ENCODE assay signal across 22 mouse cellular contexts in genomic region chr8:90685076-90685475, GRCm38 (mm10).
DNase-seq lines count a peak whose midpoint lies in the region; ATAC-seq and TF ChIP-seq lines count a peak whose summit lies in the region.
"Had no signal": no experiment of that assay in that cellular context is flagged by ENCODE, and none has a peak within 500 bp of the region (broad histone marks: within the 10 kb centered on the region; RNA-seq: fewer than 3 reads in every experiment).

No protein-coding gene starts in this region.

- H3K4me2 ChIP-seq in forebrain, postnatal 0 days (ENCODE audit: low read depth): no peak overlapping the region
- H3K4me2 ChIP-seq in hindbrain, embryonic 16.5 days (ENCODE audit: low read length): no peak overlapping the region
- H3K4me2 ChIP-seq: heart, embryonic 11.5 days; hindbrain, embryonic 12.5 days; hindbrain, embryonic 15.5 days had no signal

- peak; percentile 51 for DNase-seq in forebrain, postnatal 0 days
- no peak for DNase-seq in forebrain, embryonic 10.5 days (ENCODE audit: extremely low spot score, low spot score)
- DNase-seq in brain, embryonic 14.5 days (ENCODE audit: low read depth): peak; percentile 50
- DNase-seq in layer of hippocampus, adult 8-10 months (ENCODE audit: low spot score in 2 of 2): peak; percentile 10 to 44
- DNase-seq in layer of hippocampus, postnatal 10 days (ENCODE audit: low spot score in 2 of 2): peak; percentile 8 to 13
- DNase-seq in right cerebral cortex, adult 2 months (ENCODE audit: low spot score in 2 of 2): no peak
- DNase-seq: adrenal gland, postnatal 10 days; adrenal gland, postnatal 36 days; B cell, adult 2 months; cerebellum, adult 11-12 months; cerebellum, adult 9-10 months; cerebellum, postnatal 14 days; gastrocnemius, adult 2 months; gastrocnemius, postnatal 14 days had no signal

- H3K9ac ChIP-seq in forebrain, postnatal 0 days: no peak overlapping the region
- H3K9ac ChIP-seq in hindbrain, embryonic 16.5 days (ENCODE audit: low read depth, low read length): no peak overlapping the region
- H3K9ac ChIP-seq: hindbrain, embryonic 12.5 days; hindbrain, embryonic 15.5 days had no signal

- H3K27ac ChIP-seq in forebrain, postnatal 0 days (ENCODE audit: low read depth, low read length): no peak overlapping the region
- H3K27ac ChIP-seq in forebrain, embryonic 10.5 days: no peak overlapping the region
- H3K27ac ChIP-seq in hindbrain, embryonic 16.5 days (ENCODE audit: low read depth, low read length): no peak overlapping the region
- H3K27ac ChIP-seq: gastrocnemius, adult 2 months; hindbrain, embryonic 12.5 days; hindbrain, embryonic 15.5 days had no signal

- TF ChIP-seq CTCF in forebrain, postnatal 0 days (IDR thresholded peaks at IDR 0.05; ENCODE audit: low read depth): no peak
- no peak for TF ChIP-seq CTCF in brain, embryonic 14.5 days (IDR thresholded peaks at IDR 0.05; ENCODE audit: borderline replicate concordance, extremely low read depth, insufficient read depth, insufficient read length)

- 55% methylated on average over 2 of the region's 2 CpGs for WGBS in forebrain, postnatal 0 days
- 89% methylated on average over 2 of the region's 2 CpGs for WGBS in forebrain, embryonic 10.5 days
- WGBS in hindbrain, embryonic 16.5 days: 84% methylated on average over 2 of the region's 2 CpGs

- H3K4me1 ChIP-seq in forebrain, postnatal 0 days (ENCODE audit: insufficient read depth): peaks cover 5% of the 10 kb centered on the region
- H3K4me1 ChIP-seq in forebrain, embryonic 10.5 days: no peaks in the 10 kb centered on the region
- H3K4me1 ChIP-seq in hindbrain, embryonic 16.5 days (ENCODE audit: control insufficient read depth, insufficient read depth, low read depth, low read length): no peaks in the 10 kb centered on the region
- H3K4me1 ChIP-seq: hindbrain, embryonic 12.5 days; hindbrain, embryonic 15.5 days had no signal

- no peaks in the 10 kb centered on the region for H3K9me3 ChIP-seq in forebrain, postnatal 0 days (ENCODE audit: low read length)
- no peaks in the 10 kb centered on the region; the same call in 1 of the 2 replicates for H3K9me3 ChIP-seq in forebrain, embryonic 10.5 days
- no peaks in the 10 kb centered on the region for H3K9me3 ChIP-seq in hindbrain, embryonic 16.5 days (ENCODE audit: control insufficient read depth, low read length)
- H3K9me3 ChIP-seq: hindbrain, embryonic 12.5 days; hindbrain, embryonic 15.5 days had no signal

- H3K4me3 ChIP-seq in forebrain, postnatal 0 days (ENCODE audit: low read depth, low read length): no peak overlapping the region
- no peak overlapping the region for H3K4me3 ChIP-seq in forebrain, embryonic 10.5 days
- no peak overlapping the region for H3K4me3 ChIP-seq in hindbrain, embryonic 16.5 days (ENCODE audit: low read length)
- H3K4me3 ChIP-seq: gastrocnemius, adult 2 months; hindbrain, embryonic 12.5 days; hindbrain, embryonic 15.5 days had no signal

- no peaks in the 10 kb centered on the region for H3K27me3 ChIP-seq in forebrain, postnatal 0 days (ENCODE audit: insufficient read depth, low read length)
- no peaks in the 10 kb centered on the region for H3K27me3 ChIP-seq in forebrain, embryonic 10.5 days (ENCODE audit: poor library complexity, severe bottlenecking)
- H3K27me3 ChIP-seq in hindbrain, embryonic 16.5 days (replicated peaks; ENCODE audit: control insufficient read depth, insufficient read depth, low read length): no peaks in the 10 kb centered on the region
- H3K27me3 ChIP-seq: hindbrain, embryonic 12.5 days; hindbrain, embryonic 15.5 days had no signal

- TF ChIP-seq POLR2A in brain, embryonic 14.5 days (IDR thresholded peaks at IDR 0.05; ENCODE audit: borderline replicate concordance, extremely low read depth, insufficient read depth, insufficient read length, poor library complexity, severe bottlenecking): no peak

- no peak for ATAC-seq in forebrain, postnatal 0 days
- ATAC-seq in inflammation-experienced regulatory T-cells, adult 6 months: no peak
- ATAC-seq in hindbrain, embryonic 16.5 days: no peak
- ATAC-seq: forebrain, embryonic 16.5 days; Patski had no signal

- no peaks in the 10 kb centered on the region for H3K36me3 ChIP-seq in forebrain, postnatal 0 days (ENCODE audit: insufficient read depth)
- no peaks in the 10 kb centered on the region for H3K36me3 ChIP-seq in forebrain, embryonic 10.5 days (replicated peaks)
- no peaks in the 10 kb centered on the region for H3K36me3 ChIP-seq in hindbrain, embryonic 16.5 days (ENCODE audit: control insufficient read depth, insufficient read depth, low read length)
- H3K36me3 ChIP-seq: G1E; hindbrain, embryonic 12.5 days; hindbrain, embryonic 15.5 days had no signal

Comparison
In these comparisons a context has a peak if more than half of its experiments do, and no peak if none do; other contexts are left out.
1. DNase-seq: peak in forebrain, postnatal 0 days (single experiment), brain, embryonic 14.5 days (single experiment), layer of hippocampus, adult 8-10 months (2 of 2) and layer of hippocampus, postnatal 10 days (2 of 2); none in forebrain, embryonic 10.5 days (single experiment) and right cerebral cortex, adult 2 months (0 of 2).